Mouse (Mus musculus) hindbrain, embryonic 14.5 days (tissue): ENCODE measurements around the gene Gab1. TPM values are rescaled to one million over a fixed set of nuclear protein-coding genes. Genes with fewer than 3 reads are reported as not detected.

ENCODE experiments used
- ATAC-seq: fragments of 200-750 bp; cut with Nextera tagmentation; 2 replicates; pipeline ENCODE4 v1.8.0; 2017; ENCODE audit warnings: moderate number of reproducible peaks, mild to moderate bottlenecking, moderate TSS enrichment, moderate library complexity; ENCODE audit not compliant: low FRiP score
- DNase-seq: peaks from one replicate; pipeline ENCODE4 v3.0.0-alpha.2; 2015; ENCODE audit warnings: low spot score
- H3K27ac ChIP-seq: fragments of 300-500 bp; sonication (generic); 2 replicates; pipeline ENCODE4 v1.5.1; 2014; ENCODE audit warnings: mild to moderate bottlenecking, moderate library complexity
- H3K27me3 ChIP-seq: fragments of 300-500 bp; sonication (generic); 2 replicates; pipeline ENCODE4 v1.6.1; 2014; ENCODE audit warnings: mild to moderate bottlenecking, low read length, mixed read lengths; ENCODE audit not compliant: control insufficient read depth, insufficient read depth
- H3K36me3 ChIP-seq: fragments of 300-500 bp; sonication (generic); replicated peaks from 2 replicates; pipeline ENCODE4 v1.6.1; 2014; ENCODE audit not compliant: control insufficient read depth, insufficient read depth
- H3K4me1 ChIP-seq: fragments of 300-500 bp; sonication (generic); replicated peaks from 2 replicates; pipeline ENCODE4 v1.6.1; 2014; ENCODE audit warnings: antibody characterized with exemption, low read length, mixed read lengths; ENCODE audit not compliant: control insufficient read depth, insufficient read depth
- H3K4me2 ChIP-seq: fragments of 300-500 bp; sonication (generic); replicated peaks from 2 replicates; pipeline ENCODE4 v1.6.1; 2014; ENCODE audit warnings: mild to moderate bottlenecking, moderate library complexity
- H3K4me3 ChIP-seq: fragments of 300-500 bp; sonication (generic); replicated peaks from 2 replicates; pipeline ENCODE4 v1.5.1; 2014; ENCODE audit warnings: mild to moderate bottlenecking, low read length
- H3K9ac ChIP-seq: fragments of 300-500 bp; sonication (generic); 2 replicates; pipeline ENCODE4 v1.6.1; 2014
- H3K9me3 ChIP-seq: fragments of 300-500 bp; sonication (generic); 2 replicates; pipeline ENCODE4 v1.6.1; 2016; ENCODE audit warnings: low read length; ENCODE audit not compliant: control insufficient read depth
- WGBS: fragments of 180-500 bp; shearing (Covaris S2); extraction: QIAGEN DNeasy Blood & Tissue Kit; methylation state at CpG from one replicate; pipeline ENCODE4 v1.1.7; 2014; 5-methylcytosine and 5-hydroxymethylcytosine counted together
- polyA plus RNA-seq: library from polyadenylated mRNA; unstranded; fragments of >200 nt; fragmentation: Nextera tagmentation; extraction: Ambion mirVana; gene quantifications from 2 replicates; pipeline ENCODE4 v1.2.1, GENCODE M21; 2014

The Gab1 gene
- polyA plus RNA-seq, 1 experiment from 2014 or later = 16.6 TPM

GRCm38 (mm10) chr8:80793791-80794515 lies 86.4 kb downstream of the Gab1 start:
- Histone ChIP-seq H3K4me2 (no peak overlapping the region), H3K27me3 (no peaks in the 10 kb centered on the region), H3K9ac (no peak overlapping the region), H3K9me3 (no peaks in the 10 kb centered on the region), H3K27ac (no peak overlapping the region), H3K4me3 (no peak overlapping the region), H3K36me3 (no peaks in the 10 kb centered on the region), H3K4me1 (peaks cover 15% of the 10 kb centered on the region)
- no peak for DNase-seq
- no peak for ATAC-seq
- WGBS = 39% methylated on average over 11 of the region's 11 CpGs

- Histone ChIP-seq H3K9ac (no peak overlapping the region), H3K4me1 (peaks cover 15% of the 10 kb centered on the region), H3K36me3 (peaks cover 7% of the 10 kb centered on the region; the same call in 1 of the 2 replicates), H3K27me3 (no peaks in the 10 kb centered on the region), H3K4me2 (no peak overlapping the region), H3K27ac (no peak overlapping the region), H3K9me3 (no peaks in the 10 kb centered on the region), H3K4me3 (no peak overlapping the region)
- DNase-seq (no peak), ATAC-seq (no peak)
- 86% methylated on average over 5 of the region's 5 CpGs for WGBS
These were observed 88.1 kb downstream of the Gab1 start for GRCm38 (mm10) chr8:80792214-80792613.

GRCm38 (mm10) chr8:80789324-80789723 lies 91.0 kb downstream of the Gab1 start:
- Histone ChIP-seq H3K27me3 (no peaks in the 10 kb centered on the region), H3K4me1 (peaks cover 4% of the 10 kb centered on the region; the same call in 1 of the 2 replicates), H3K36me3 (peaks cover 10% of the 10 kb centered on the region; the same call in 1 of the 2 replicates), H3K9me3 (no peaks in the 10 kb centered on the region), H3K9ac (no peak overlapping the region), H3K4me2 (no peak overlapping the region), H3K4me3 (no peak overlapping the region), H3K27ac (no peak overlapping the region)
- DNase-seq = no peak
- WGBS = 90% methylated on average over 6 of the region's 6 CpGs
- no peak for ATAC-seq

- no peaks in the 10 kb centered on the region for H3K4me1 ChIP-seq
These were observed 95.8 kb downstream of the Gab1 start for GRCm38 (mm10) chr8:80784559-80784958.

GRCm38 (mm10) chr8:80783271-80783670 lies 97.0 kb downstream of the Gab1 start:
- H3K36me3 ChIP-seq = peaks cover 12% of the 10 kb centered on the region
- WGBS = 94% methylated on average over 4 of the region's 4 CpGs
- H3K4me3 ChIP-seq = no peak overlapping the region
- H3K27ac ChIP-seq = no peak overlapping the region
- no peak for ATAC-seq
- DNase-seq = no peak
- no peak overlapping the region for H3K9ac ChIP-seq
- H3K9me3 ChIP-seq = no peaks in the 10 kb centered on the region
- no peaks in the 10 kb centered on the region for H3K4me1 ChIP-seq
- no peaks in the 10 kb centered on the region for H3K27me3 ChIP-seq
- no peak overlapping the region for H3K4me2 ChIP-seq

More at GRCm38 (mm10) chr8:80784559-80784958, 95.8 kb downstream of the Gab1 start:
- H3K27me3 ChIP-seq = no peaks in the 10 kb centered on the region
- H3K9ac ChIP-seq = no peak overlapping the region
- no peak overlapping the region for H3K4me3 ChIP-seq
- no peak overlapping the region for H3K27ac ChIP-seq
- H3K36me3 ChIP-seq = peaks cover 16% of the 10 kb centered on the region
- no peak overlapping the region for H3K4me2 ChIP-seq
- H3K9me3 ChIP-seq = no peaks in the 10 kb centered on the region
- DNase-seq = no peak
- WGBS = 91% methylated on average over 9 of the region's 9 CpGs
- ATAC-seq = no peak

GRCm38 (mm10) chr8:80781338-80781737 lies 99.0 kb downstream of the Gab1 start:
- H3K27ac ChIP-seq = no peak overlapping the region
- WGBS = 50% methylated on average over 10 of the region's 10 CpGs
- ATAC-seq = peak; percentile 83

GRCm38 (mm10) chr8:80780271-80780670 lies 100.0 kb downstream of the Gab1 start:
- H3K9ac ChIP-seq = no peak overlapping the region
- H3K4me2 ChIP-seq = no peak overlapping the region
- no peaks in the 10 kb centered on the region for H3K27me3 ChIP-seq
- no peak overlapping the region for H3K27ac ChIP-seq
- peaks cover 22% of the 10 kb centered on the region for H3K36me3 ChIP-seq
- ATAC-seq (no peak), DNase-seq (no peak)
- no peaks in the 10 kb centered on the region for H3K4me1 ChIP-seq
- H3K4me3 ChIP-seq = no peak overlapping the region
- 89% methylated on average over 4 of the region's 4 CpGs for WGBS
- H3K9me3 ChIP-seq = no peaks in the 10 kb centered on the region

More at GRCm38 (mm10) chr8:80781338-80781737, 99.0 kb downstream of the Gab1 start:
- H3K9ac ChIP-seq = no peak overlapping the region
- no peaks in the 10 kb centered on the region for H3K4me1 ChIP-seq
- H3K27me3 ChIP-seq = no peaks in the 10 kb centered on the region
- peaks cover 21% of the 10 kb centered on the region for H3K36me3 ChIP-seq
- peak; percentile 27 for DNase-seq
- no peak overlapping the region for H3K4me3 ChIP-seq
- H3K9me3 ChIP-seq = no peaks in the 10 kb centered on the region
- H3K4me2 ChIP-seq = no peak overlapping the region

- WGBS = 73% methylated on average over 8 of the region's 8 CpGs
- ATAC-seq = no peak
- Histone ChIP-seq H3K27me3 (no peaks in the 10 kb centered on the region), H3K27ac (no peak overlapping the region), H3K36me3 (peaks cover 23% of the 10 kb centered on the region), H3K4me2 (no peak overlapping the region), H3K9ac (no peak overlapping the region), H3K9me3 (no peaks in the 10 kb centered on the region), H3K4me1 (no peaks in the 10 kb centered on the region), H3K4me3 (no peak overlapping the region)
- no peak for DNase-seq
These were observed 103.9 kb downstream of the Gab1 start for GRCm38 (mm10) chr8:80776436-80776835.

- DNase-seq (peak; percentile 58), ATAC-seq (peak; percentile 46; the same call in 1 of the 2 replicates)
- Histone ChIP-seq H3K27ac (no peak overlapping the region), H3K4me1 (no peaks in the 10 kb centered on the region), H3K36me3 (peaks cover 33% of the 10 kb centered on the region), H3K9me3 (no peaks in the 10 kb centered on the region), H3K27me3 (no peaks in the 10 kb centered on the region), H3K4me2 (no peak overlapping the region), H3K4me3 (no peak overlapping the region), H3K9ac (no peak overlapping the region)
- WGBS = 90% methylated on average over 4 of the region's 4 CpGs
These were observed 107.4 kb downstream of the Gab1 start for GRCm38 (mm10) chr8:80772732-80773460.
